Mouse (Mus musculus) cerebellum, adult 11-12 months (tissue): ENCODE data around the gene Drp2.

Experiments used
- DNase-seq: peaks from one replicate; pipeline ENCODE4 v3.0.0; 2022

The Drp2 gene

DNA sequence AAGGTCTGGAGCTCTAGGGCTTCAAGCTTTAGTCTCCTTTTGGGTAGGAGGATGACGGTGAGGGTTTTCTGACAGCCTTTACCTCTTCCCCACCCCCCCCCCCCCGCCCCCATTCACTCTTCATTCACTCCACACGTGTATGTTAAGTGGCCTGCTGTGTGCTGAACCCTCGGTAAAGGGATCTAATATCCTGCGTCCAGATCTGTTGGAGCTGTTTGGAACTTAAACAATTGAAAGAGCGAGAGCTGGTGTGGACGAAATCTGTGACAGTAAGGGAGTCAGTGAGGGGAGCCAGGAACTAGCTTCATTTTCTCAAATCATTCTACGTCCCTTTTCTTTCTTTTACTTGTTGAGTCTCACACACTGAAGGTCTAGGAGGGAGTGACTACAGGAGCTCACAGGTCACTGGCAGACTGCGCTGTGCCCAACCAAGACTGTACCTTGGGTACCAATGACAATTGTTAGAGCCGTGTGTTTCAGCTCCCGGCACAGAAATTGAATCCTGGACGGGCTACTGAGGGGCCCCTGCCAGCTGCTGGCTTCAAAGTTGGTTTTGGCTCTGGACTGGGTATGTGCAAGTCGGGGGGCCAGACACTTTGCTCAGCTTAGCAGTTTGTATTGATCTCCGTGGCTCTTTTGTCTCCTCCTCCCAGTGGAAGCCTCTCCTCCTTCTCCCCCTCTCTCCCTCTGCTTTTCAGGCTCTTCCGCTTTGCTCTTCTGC lies at the start of gene Drp2:
Gene Drp2, plus strand, starts transcription at position 689 of the 721 bp plus-strand sequence.
- no peak for DNase-seq

- no peak for DNase-seq
Observed at GRCm38 (mm10) chrX:134359336-134359735, 45.0 kb upstream of the Drp2 start.

DNA sequence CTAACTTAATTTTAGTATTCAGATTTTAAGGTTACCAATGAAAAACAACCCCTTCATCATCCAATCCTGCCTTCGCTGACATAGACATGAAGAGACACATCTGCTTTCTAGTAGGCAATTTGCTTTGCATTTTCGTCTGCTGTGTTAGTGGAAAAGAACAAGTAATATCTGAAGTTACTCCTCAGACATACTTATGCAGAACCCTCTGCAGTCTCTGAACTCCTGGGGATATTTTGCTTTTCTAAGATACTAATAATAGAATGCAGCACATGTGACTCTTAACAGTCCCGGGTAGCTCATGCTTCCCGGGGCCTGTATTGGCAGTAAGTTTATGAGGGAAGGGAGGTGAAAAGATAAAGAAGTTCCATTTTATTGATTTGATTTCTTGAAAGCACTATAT lies 42.2 kb upstream of the Drp2 start:
- DNase-seq: no peak

DNA sequence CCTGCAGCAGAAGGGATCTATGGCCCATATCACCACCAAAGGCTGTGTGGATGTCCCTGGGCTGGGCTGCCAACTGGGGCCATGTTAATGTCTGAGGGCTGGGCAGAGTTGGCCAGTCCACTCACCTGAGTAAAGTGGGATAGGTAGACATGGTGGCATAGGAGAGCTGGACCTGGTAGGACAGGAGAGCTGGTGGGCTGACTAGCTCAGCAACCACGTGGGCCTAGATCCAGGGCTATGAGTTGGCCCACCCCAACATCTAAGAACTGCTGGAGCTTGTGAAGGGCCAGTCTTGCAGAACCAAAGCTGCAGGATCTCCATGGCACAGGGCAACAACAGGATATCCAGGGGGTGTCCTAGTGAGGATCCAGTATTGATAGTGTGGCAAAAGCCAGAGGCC lies 38.9 kb upstream of the Drp2 start:
- DNase-seq: no peak

DNA sequence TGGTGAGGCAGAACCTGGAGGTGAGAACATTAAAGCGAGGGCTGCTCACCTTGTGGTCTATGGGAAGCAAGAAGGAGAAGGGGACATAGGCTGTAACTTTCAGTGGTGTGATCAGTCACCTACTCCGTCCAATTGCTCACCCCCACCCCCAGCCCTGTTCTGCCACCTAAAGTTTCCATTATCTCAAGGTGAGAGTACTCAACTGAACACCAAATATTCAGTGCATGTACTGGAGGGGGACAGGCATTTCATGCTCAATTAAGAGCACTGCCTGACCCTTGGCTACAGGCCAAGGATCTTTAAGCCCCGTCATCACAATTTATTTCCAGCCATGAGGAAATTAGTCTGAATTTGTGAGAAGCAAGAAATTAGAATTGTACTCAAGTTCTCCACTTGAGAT lies 37.8 kb upstream of the Drp2 start:
- DNase-seq: no peak

GRCm38 (mm10) chrX:134371279-134371678 lies 33.1 kb upstream of the Drp2 start:
- no peak for DNase-seq

- no peak for DNase-seq
Observed at GRCm38 (mm10) chrX:134374190-134374589, 30.2 kb upstream of the Drp2 start.

- no peak for DNase-seq
Observed at GRCm38 (mm10) chrX:134384896-134385295, 19.5 kb upstream of the Drp2 start.

GRCm38 (mm10) chrX:134398972-134399371 lies 5.4 kb upstream of the Drp2 start:
- DNase-seq: no peak

DNA sequence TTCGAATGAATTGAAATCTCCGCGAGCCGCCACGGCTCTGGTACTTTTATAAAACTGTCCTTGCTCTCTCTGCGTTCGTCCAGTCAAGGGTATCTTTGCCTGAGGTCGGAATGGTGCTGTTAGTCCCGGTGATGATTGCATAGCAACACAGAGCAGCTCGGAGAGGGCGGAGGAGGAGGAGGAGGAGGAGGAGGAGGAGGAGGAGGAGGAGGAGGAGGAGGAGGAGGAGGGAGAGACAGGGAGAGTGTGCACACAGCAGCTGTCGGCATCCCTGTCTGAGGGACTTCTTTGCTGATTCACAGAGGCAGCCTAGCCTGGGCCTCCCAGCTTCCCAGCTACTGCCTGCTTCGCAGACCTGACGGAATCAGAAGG lies 219 bp downstream of the Drp2 start:
- no peak for DNase-seq

GRCm38 (mm10) chrX:134409354-134409900 lies 5.1 kb downstream of the Drp2 start:
- DNase-seq: no peak

DNA sequence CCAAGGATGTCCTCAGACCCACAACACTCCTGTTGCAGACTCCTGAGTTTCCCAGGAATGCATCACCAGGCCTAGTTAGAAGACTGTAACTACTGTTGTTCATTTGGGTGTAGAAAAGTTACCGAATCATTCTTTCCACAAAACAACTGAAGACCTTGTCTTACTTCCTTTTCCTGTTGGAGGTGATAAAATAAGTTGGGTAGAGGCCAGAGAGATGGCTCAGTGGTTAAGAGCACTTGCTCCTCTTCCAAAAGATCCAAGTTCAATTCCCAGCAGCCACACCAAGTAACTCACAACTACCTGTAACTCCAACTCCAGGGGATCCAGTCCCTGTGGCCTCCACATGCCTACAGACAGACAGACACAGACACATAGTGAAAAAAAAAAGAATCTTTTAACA lies 7.7 kb downstream of the Drp2 start:
- DNase-seq: no peak

DNA sequence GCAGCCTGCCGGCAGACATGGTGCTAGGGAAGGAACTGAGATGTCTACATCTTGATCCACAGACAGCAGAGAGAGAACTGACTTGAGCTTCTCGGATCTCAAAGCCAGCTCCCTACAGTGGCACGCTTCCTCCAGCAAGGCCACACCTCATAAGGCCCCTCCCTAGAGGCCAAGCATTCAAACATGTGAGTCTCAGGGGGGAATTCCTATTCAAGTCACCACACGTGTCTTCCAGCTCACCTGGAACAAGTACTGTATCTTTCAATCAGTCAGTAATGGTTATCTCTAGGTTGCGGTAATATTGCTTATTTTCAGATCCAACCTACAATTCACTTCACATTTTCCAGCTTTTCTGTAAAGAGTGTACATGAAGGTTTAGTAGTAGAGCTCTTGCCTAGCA lies 15.7 kb downstream of the Drp2 start:
- no peak for DNase-seq

GRCm38 (mm10) chrX:134424263-134424662 lies 19.9 kb downstream of the Drp2 start:
- DNase-seq: no peak

GRCm38 (mm10) chrX:134425798-134426197 lies 21.4 kb downstream of the Drp2 start:
- no peak for DNase-seq

DNA sequence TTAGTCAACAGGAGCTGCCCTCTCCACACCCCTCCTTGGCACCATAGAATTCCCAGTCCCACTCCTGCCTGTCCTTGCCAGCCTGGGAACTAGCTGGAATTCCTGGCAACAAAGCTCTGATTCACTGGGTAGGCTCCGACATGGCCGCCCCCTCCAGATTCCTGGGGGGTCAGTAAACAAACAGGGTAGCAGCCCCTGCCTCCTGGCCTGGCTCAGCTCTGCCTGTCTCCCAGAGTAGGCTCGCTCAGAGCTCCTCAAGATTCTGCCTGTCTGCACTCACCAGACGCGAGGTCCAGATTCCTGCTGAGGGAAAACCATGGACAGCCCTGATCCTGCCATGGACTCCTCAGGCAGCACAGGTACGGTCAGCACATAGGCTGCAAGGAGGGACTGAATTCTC lies 22.5 kb downstream of the Drp2 start:
- no peak for DNase-seq

DNA sequence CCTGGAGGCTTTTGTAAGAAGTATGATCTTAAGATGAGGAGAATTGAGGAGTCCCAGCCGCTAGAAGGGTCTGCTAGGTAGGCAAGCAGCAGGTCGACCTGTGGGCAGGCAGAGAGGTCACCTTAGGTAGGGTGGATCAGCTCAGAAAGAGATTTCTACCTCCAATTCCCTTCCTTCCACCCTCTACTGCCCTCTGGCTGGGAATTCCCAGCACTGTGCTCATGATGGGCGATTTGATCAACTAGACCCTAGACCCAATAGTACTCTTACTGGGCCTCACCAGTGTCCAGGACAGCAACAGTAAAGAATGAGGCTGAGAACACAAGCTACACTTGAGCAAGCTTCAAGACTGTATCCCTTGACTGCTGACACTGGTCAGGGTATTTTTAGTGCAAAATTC lies 23.0 kb downstream of the Drp2 start:
- no peak for DNase-seq

GRCm38 (mm10) chrX:134474988-134475710 lies 70.8 kb downstream of the Drp2 start:
- no peak for DNase-seq

- no peak for DNase-seq
Observed at GRCm38 (mm10) chrX:134476290-134476689, 71.9 kb downstream of the Drp2 start, which contains the start of gene Taf7l. Taf7l (minus strand) TSS chrX:134476490.

GRCm38 (mm10) chrX:134481720-134482119 lies 77.4 kb downstream of the Drp2 start:
- no peak for DNase-seq

DNA sequence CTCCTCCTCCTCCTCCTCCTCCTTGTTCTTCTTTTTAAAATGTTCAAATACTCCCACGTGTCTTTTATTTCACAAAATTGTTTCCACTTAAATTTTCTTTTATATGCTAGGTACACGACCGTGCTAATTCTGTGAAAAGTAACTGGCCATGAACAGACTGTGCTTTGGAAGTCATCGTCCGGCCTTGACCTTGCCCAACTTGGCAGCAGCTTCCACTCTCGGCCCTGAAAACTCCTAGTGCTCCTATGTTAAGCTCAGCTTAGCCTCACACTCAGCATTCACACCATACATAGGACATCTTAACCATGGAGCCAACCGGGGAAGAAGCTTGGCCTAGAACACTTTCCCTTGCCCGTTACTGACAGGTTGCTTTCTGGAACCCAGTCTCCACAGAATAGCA lies 96.3 kb downstream of the Drp2 start:
- no peak for DNase-seq
